Mouse (Mus musculus) stomach, postnatal 0 days (tissue): ENCODE measurements around the gene Gls2. TPM values are rescaled to one million over a fixed set of nuclear protein-coding genes. Genes with fewer than 3 reads are reported as not detected.

Source experiments
- ATAC-seq: fragments of 200-750 bp; cut with Nextera tagmentation; 2 replicates; pipeline ENCODE4 v1.8.0; 2017; ENCODE audit not compliant: low FRiP score, low TSS enrichment
- DNase-seq: peaks from one replicate; pipeline ENCODE4 v3.0.0-alpha.2; 2016; ENCODE audit warnings: low spot score
- H3K27ac ChIP-seq: fragments of 300-500 bp; sonication (generic); replicated peaks from 2 replicates; pipeline ENCODE4 v1.5.1; 2014; ENCODE audit warnings: mild to moderate bottlenecking, control low read depth
- H3K27me3 ChIP-seq: fragments of 300-500 bp; sonication (generic); 2 replicates; pipeline ENCODE4 v1.6.1; 2014; ENCODE audit warnings: low read length; ENCODE audit not compliant: control insufficient read depth, insufficient read depth
- H3K36me3 ChIP-seq: fragments of 300-500 bp; sonication (generic); 2 replicates; pipeline ENCODE4 v1.6.1; 2014; ENCODE audit warnings: low read length, mixed read lengths; ENCODE audit not compliant: control insufficient read depth, insufficient read depth
- H3K4me1 ChIP-seq: fragments of 300-500 bp; sonication (generic); replicated peaks from 2 replicates; pipeline ENCODE4 v1.6.1; 2014; ENCODE audit warnings: antibody characterized with exemption; ENCODE audit not compliant: control insufficient read depth, insufficient read depth
- H3K4me2 ChIP-seq: fragments of 300-500 bp; sonication (generic); replicated peaks from 2 replicates; pipeline ENCODE4 v1.6.1; 2014; ENCODE audit warnings: low read depth, mild to moderate bottlenecking, control low read depth, moderate library complexity
- H3K4me3 ChIP-seq: fragments of 300-500 bp; sonication (generic); 2 replicates; pipeline ENCODE4 v1.5.1; 2014; ENCODE audit warnings: low read depth, low read length, control low read depth
- H3K9ac ChIP-seq: fragments of 300-500 bp; sonication (generic); 2 replicates; pipeline ENCODE4 v1.6.1; 2014; ENCODE audit warnings: mild to moderate bottlenecking, low read length, control low read depth, mixed read lengths
- H3K9me3 ChIP-seq: fragments of 300-500 bp; sonication (generic); 2 replicates; pipeline ENCODE4 v1.6.1; 2016; ENCODE audit warnings: low read length; ENCODE audit not compliant: control insufficient read depth
- CTCF ChIP-seq: IDR thresholded peaks from 2 replicates; pipeline ENCODE4 v1.5.1; 2016; ENCODE audit warnings: antibody characterized with exemption, low read depth, mild to moderate bottlenecking, moderate library complexity
- EP300 ChIP-seq: optimal IDR thresholded peaks from 2 replicates; pipeline ENCODE3; 2016; ENCODE audit warnings: antibody characterized with exemption
- WGBS: fragments of 180-500 bp; shearing (Covaris S2); extraction: QIAGEN DNeasy Blood & Tissue Kit; methylation state at CpG from one replicate; pipeline ENCODE4 v1.1.7; 2014; 5-methylcytosine and 5-hydroxymethylcytosine counted together
- polyA plus RNA-seq: library from polyadenylated mRNA; unstranded; fragments of >200 nt; fragmentation: Nextera tagmentation; extraction: Ambion mirVana; gene quantifications from 2 replicates; pipeline ENCODE4 v1.2.1, GENCODE M21; 2015

Gene Gls2
- polyA plus RNA-seq, 1 experiment from 2014 or later = 0.53 TPM

DNA sequence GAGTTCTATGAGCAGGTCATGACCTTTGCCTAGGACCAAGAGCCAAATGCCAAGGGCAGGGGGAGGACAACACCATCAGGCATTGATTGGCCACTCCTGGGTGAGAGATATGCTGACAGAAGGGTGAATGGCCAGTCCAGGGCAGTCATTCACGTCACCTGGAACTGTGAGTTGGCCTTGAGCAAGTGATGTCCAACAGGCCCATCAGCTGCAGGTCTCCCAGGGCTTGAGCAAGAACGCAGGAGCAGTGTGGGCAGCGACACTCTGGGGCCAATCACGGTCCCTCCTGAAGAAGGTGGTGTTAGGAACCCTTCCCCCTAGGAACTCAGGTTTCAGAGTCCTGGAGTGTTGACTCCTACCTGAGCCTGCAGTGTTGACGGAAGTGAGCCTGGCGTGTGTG is 7.6 kb downstream of the Gls2 start:
- 46% methylated on average over 4 of the region's 6 CpGs for WGBS

DNA sequence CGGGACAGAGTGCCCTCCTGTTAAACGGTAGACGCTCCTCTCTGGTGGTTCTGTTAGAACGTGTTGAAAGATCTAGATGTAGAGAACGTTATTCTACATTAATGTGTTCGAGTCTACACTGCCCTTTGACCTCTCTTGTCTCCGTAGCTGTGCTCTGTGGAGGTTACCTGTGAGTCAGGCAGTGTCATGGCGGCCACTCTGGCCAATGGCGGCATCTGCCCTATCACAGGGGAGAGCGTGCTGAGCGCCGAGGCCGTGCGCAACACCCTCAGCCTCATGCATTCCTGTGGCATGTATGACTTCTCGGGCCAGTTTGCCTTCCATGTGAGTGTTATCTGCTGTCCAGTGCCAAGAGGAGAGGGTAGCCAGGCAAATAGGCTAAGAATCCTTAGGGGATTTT is 10.7 kb downstream of the Gls2 start:
- Histone ChIP-seq H3K36me3 (peaks cover 2% of the 10 kb centered on the region; the same call in 1 of the 2 replicates), H3K4me1 (no peaks in the 10 kb centered on the region), H3K27me3 (no peaks in the 10 kb centered on the region), H3K27ac (no peak overlapping the region), H3K4me2 (no peak overlapping the region), H3K9me3 (no peaks in the 10 kb centered on the region), H3K9ac (no peak overlapping the region), H3K4me3 (no peak overlapping the region)
- peak; percentile 46; the same call in 1 of the 2 replicates for ATAC-seq
- TF ChIP-seq EP300 (no peak), CTCF (no peak)
- 75% methylated on average over 15 of the region's 15 CpGs for WGBS
- DNase-seq = no peak

More for the DNA sequence above, 7.6 kb downstream of the Gls2 start:
- H3K4me1 ChIP-seq = no peaks in the 10 kb centered on the region
- no peaks in the 10 kb centered on the region for H3K9me3 ChIP-seq
- DNase-seq (no peak), ATAC-seq (peak; percentile 64)
- H3K36me3 ChIP-seq = no peaks in the 10 kb centered on the region; the same call in 1 of the 2 replicates
- H3K4me3 ChIP-seq = no peak overlapping the region
- no peak overlapping the region for H3K9ac ChIP-seq
- H3K27ac ChIP-seq = no peak overlapping the region
- H3K27me3 ChIP-seq = no peaks in the 10 kb centered on the region
- TF ChIP-seq EP300 (no peak), CTCF (no peak)
- H3K4me2 ChIP-seq = no peak overlapping the region

DNA sequence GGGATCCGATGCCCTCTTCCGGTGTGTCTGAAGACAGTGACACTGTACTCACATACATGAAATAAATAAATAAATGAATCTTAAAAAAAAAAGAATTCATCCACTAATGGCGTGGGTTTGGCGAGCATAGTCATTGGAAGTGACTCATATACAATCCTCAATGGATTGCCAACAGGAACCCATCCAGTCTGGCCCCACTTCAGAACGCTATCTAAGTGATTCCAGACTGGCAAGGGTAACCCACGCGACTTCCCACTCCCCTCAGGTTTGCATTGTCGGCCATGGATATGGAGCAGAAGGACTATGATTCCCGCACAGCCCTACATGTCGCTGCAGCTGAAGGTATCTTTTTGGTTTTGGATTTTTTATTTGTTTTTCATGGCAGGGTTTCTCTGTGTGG is 14.1 kb downstream of the Gls2 start:
- DNase-seq (no peak), ATAC-seq (no peak)
- Histone ChIP-seq H3K4me1 (peaks cover 6% of the 10 kb centered on the region; the same call in 1 of the 2 replicates), H3K4me3 (no peak overlapping the region), H3K4me2 (no peak overlapping the region), H3K36me3 (peaks cover 2% of the 10 kb centered on the region; the same call in 1 of the 2 replicates), H3K27ac (no peak overlapping the region), H3K9ac (no peak overlapping the region), H3K9me3 (no peaks in the 10 kb centered on the region), H3K27me3 (no peaks in the 10 kb centered on the region)
- 89% methylated on average over 10 of the region's 10 CpGs for WGBS
- no peak for TF ChIP-seq CTCF
- no peak for TF ChIP-seq EP300

DNA sequence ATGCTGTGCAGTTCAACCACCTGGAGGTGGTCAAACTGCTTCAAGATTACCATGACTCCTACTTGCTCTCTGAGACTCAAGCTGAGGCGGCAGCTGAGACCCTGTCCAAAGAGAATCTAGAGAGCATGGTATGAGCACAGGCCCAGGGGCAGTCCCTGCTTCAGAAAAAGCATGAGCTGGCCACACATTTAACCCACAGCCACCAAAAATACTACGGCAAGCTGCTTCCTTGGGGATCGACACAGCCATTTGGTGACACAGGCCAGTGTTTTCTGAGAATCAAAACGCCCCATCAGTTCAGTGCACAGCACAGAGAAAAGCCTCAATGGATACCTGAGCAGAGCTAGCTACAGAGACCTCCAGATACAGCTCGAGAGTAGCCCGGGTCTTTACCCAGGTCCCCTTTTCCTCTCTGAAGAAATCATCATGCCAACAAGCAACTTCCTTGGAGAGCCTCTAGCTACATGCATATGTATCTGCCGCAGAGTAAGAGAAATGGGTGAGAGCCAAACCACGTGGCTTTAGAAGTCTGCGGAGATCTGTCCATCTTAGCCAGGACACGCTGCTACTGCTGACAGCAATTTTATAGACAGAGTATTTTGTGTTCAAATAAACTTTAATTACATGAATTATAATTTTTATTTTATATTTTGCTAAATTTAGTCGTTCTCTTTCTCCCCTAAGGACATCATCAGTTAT is 15.2 kb downstream of the Gls2 start:
- no peak for DNase-seq
- no peaks in the 10 kb centered on the region for H3K9me3 ChIP-seq
- H3K36me3 ChIP-seq = peaks cover 2% of the 10 kb centered on the region; the same call in 1 of the 2 replicates
- no peak overlapping the region for H3K9ac ChIP-seq
- no peak overlapping the region for H3K4me2 ChIP-seq
- H3K27me3 ChIP-seq = no peaks in the 10 kb centered on the region
- 91% methylated on average over 11 of the region's 11 CpGs for WGBS
- ATAC-seq = no peak
- H3K27ac ChIP-seq = no peak overlapping the region
- TF ChIP-seq CTCF (no peak), EP300 (no peak)
- H3K4me1 ChIP-seq = peaks cover 6% of the 10 kb centered on the region; the same call in 1 of the 2 replicates
- H3K4me3 ChIP-seq = no peak overlapping the region

DNA sequence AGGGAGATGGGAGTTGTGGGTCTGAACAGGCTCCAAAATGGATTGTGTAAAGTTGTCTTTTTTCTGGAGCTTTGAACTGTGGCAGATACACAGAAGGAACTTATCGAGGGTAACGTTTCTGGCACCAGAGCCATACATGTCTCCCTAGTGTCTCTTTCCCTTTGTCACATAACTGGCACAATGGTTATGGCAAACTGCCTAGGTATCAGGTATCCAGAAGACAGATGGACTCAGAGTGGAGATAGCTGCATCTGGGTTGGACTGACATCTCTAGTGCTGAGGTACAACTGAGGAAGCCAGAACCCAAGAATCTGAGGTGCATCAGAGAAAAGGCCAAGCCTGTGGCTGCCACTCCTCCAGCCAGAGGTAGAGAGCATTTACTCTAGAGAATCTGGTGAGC is 15.9 kb downstream of the Gls2 start:
- H3K4me1 ChIP-seq = peaks cover 6% of the 10 kb centered on the region; the same call in 1 of the 2 replicates
- H3K27me3 ChIP-seq = no peaks in the 10 kb centered on the region
- no peak overlapping the region for H3K4me3 ChIP-seq
- peaks cover 2% of the 10 kb centered on the region; the same call in 1 of the 2 replicates for H3K36me3 ChIP-seq
- H3K9ac ChIP-seq = no peak overlapping the region
- 83% methylated on average over 2 of the region's 2 CpGs for WGBS
- no peak overlapping the region for H3K27ac ChIP-seq
- no peak for TF ChIP-seq CTCF
- no peak for TF ChIP-seq EP300
- no peak overlapping the region for H3K4me2 ChIP-seq
- DNase-seq (no peak), ATAC-seq (no peak)
- H3K9me3 ChIP-seq = no peaks in the 10 kb centered on the region

DNA sequence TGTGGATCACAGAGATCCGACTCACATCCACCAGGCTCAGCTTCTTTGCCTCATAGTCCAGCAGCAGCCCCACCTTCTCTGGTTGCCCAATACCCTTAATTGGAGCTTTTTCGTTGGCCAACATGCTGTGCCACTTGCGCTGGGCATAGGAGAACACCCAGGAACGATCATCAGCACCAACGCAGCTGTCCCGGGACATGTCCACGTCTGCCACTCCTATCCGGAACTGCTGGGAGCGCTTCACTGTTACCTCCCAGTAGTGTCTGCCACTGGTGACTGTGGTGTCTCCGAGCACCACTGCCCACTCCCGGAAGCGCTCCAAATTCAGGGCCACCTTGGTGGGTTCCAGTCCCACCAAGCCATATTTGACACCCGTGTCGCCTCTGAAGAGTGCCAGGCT is 16.7 kb downstream of the Gls2 start:
- 0 out of 2 replicates have a peak, but pooled peaks cover 2% of the 10 kb centered on the region for H3K36me3 ChIP-seq
- no peaks in the 10 kb centered on the region for H3K27me3 ChIP-seq
- DNase-seq = peak; percentile 27
- WGBS = 16% methylated on average over 14 of the region's 14 CpGs
- ATAC-seq = 0 out of 2 replicates have a peak, but pooled peaks have one; percentile 13
- no peak for TF ChIP-seq EP300
- no peak for TF ChIP-seq CTCF
- H3K4me1 ChIP-seq = peaks cover 6% of the 10 kb centered on the region; the same call in 1 of the 2 replicates
- peak overlapping the region; percentile 69 for H3K4me3 ChIP-seq
- peak overlapping the region; percentile 30; the same call in 1 of the 2 replicates for H3K27ac ChIP-seq
- H3K9me3 ChIP-seq = no peaks in the 10 kb centered on the region
- peak overlapping the region; percentile 68 for H3K9ac ChIP-seq
- H3K4me2 ChIP-seq = peak overlapping the region; percentile 92
